Mouse (Mus musculus) CH12.LX (cell line): Measurements from ENCODE around the gene Adamtsl4. TPM values are rescaled to one million over a fixed set of nuclear protein-coding genes. Genes with fewer than 3 reads are reported as not detected.

Experiments
- DNase-seq: peaks from one replicate; pipeline ENCODE4 v3.0.0-alpha.2; 2013; ENCODE audit errors: extremely low read depth
- H3K27ac ChIP-seq: 2 replicates; pipeline ENCODE4 v1.5.1; 2012; ENCODE audit warnings: low read depth, mild to moderate bottlenecking, control low read depth, moderate library complexity; ENCODE audit not compliant: insufficient read depth
- H3K27me3 ChIP-seq: replicated peaks from 2 replicates; pipeline ENCODE3; 2012; ENCODE audit warnings: inconsistent platforms
- H3K36me3 ChIP-seq, 2 experiments: replicated peaks in 1 of 2; 2 replicates each; pipeline versions ENCODE3 to v1.6.1; 2012; ENCODE audit warnings: inconsistent platforms in 1 of 2, low read length in 1 of 2, mild to moderate bottlenecking in 1 of 2, mixed read lengths in 1 of 2, moderate library complexity in 1 of 2; ENCODE audit not compliant: control insufficient read depth in 1 of 2, insufficient read depth in 1 of 2
- H3K4me1 ChIP-seq, 2 experiments: 2 replicates each; pipeline ENCODE4 v1.6.1; 2012; ENCODE audit warnings: inconsistent platforms in 1 of 2, moderate library complexity in 1 of 2; ENCODE audit not compliant: insufficient read depth in 2 of 2, control insufficient read depth in 1 of 2
- H3K4me2 ChIP-seq: 2 replicates; pipeline ENCODE4 v1.6.1; 2012; ENCODE audit warnings: low read depth, mild to moderate bottlenecking, control low read depth; ENCODE audit not compliant: poor library complexity, insufficient read depth, severe bottlenecking
- H3K4me3 ChIP-seq, 3 experiments: fragments of 150-350 bp in 1 of 3; sonication (generic) in 1 of 3; replicated peaks in 1 of 3; 2 replicates each; pipeline versions ENCODE3 to v1.5.1; 2011 to 2012; ENCODE audit warnings: low read depth in 2 of 3, low read length in 2 of 3, mild to moderate bottlenecking in 2 of 3, moderate library complexity in 2 of 3, control low read depth in 1 of 3, improper control_type of control experiment in 1 of 3, inconsistent platforms in 1 of 3, mixed read lengths in 1 of 3; ENCODE audit not compliant: poor library complexity in 1 of 3
- H3K79me2 ChIP-seq: replicated peaks from 2 replicates; pipeline ENCODE4 v1.6.1; 2012; ENCODE audit warnings: mild to moderate bottlenecking, moderate library complexity; ENCODE audit not compliant: control insufficient read depth, poor library complexity, insufficient read depth, severe bottlenecking; ENCODE audit errors: extremely low read depth
- H3K9ac ChIP-seq: 2 replicates; pipeline ENCODE4 v1.6.1; 2012; ENCODE audit warnings: low read depth, mild to moderate bottlenecking, control low read depth, moderate library complexity; ENCODE audit not compliant: insufficient read depth
- H3K9me3 ChIP-seq: replicated peaks from 2 replicates; pipeline ENCODE3; 2012; ENCODE audit warnings: low read length, inconsistent platforms, mixed read lengths
- CHD2 ChIP-seq: IDR thresholded peaks from 2 replicates; pipeline ENCODE4 v1.6.1; 2011; ENCODE audit warnings: low read length, improper control_type of control experiment
- ETS1 ChIP-seq: conservative IDR thresholded peaks from 2 replicates; pipeline ENCODE4 v1.6.1; 2012; ENCODE audit warnings: low read depth, mild to moderate bottlenecking, inconsistent platforms, low read length, improper control_type of control experiment, moderate library complexity
- MAX ChIP-seq: IDR thresholded peaks from 2 replicates; pipeline ENCODE4 v1.6.1; 2011; ENCODE audit warnings: low read length, improper control_type of control experiment
- MAZ ChIP-seq: IDR thresholded peaks from 2 replicates; pipeline ENCODE4 v1.6.1; 2012; ENCODE audit warnings: low read depth, mild to moderate bottlenecking, inconsistent platforms, low read length, improper control_type of control experiment, moderate library complexity
- MXI1 ChIP-seq: IDR thresholded peaks from 2 replicates; pipeline ENCODE4 v1.6.1; 2011; ENCODE audit warnings: mild to moderate bottlenecking, low read depth, low read length, improper control_type of control experiment
- MYC ChIP-seq: IDR thresholded peaks from 2 replicates; pipeline ENCODE4 v1.6.1; 2011; ENCODE audit warnings: low read depth, mild to moderate bottlenecking, improper control_type of control experiment, low read length
- NELFE ChIP-seq: IDR thresholded peaks from 2 replicates; pipeline ENCODE4 v1.6.1; 2011; ENCODE audit warnings: low read depth, low read length, improper control_type of control experiment
- POLR2A ChIP-seq: IDR thresholded peaks from 2 replicates; pipeline ENCODE4 v1.6.1; 2011; ENCODE audit warnings: low read depth, mild to moderate bottlenecking, improper control_type of control experiment, low read length
- POLR2AphosphoS2 ChIP-seq: IDR thresholded peaks from 2 replicates; pipeline ENCODE4 v1.6.1; 2011; ENCODE audit warnings: low read depth, low read length, improper control_type of control experiment
- RAD21 ChIP-seq: IDR thresholded peaks from 2 replicates; pipeline ENCODE4 v1.6.1; 2011; ENCODE audit warnings: low read depth, mild to moderate bottlenecking, low read length, improper control_type of control experiment, moderate library complexity
- RCOR1 ChIP-seq: conservative IDR thresholded peaks from 2 replicates; pipeline ENCODE4 v1.6.1; 2012; ENCODE audit warnings: low read depth, mild to moderate bottlenecking, inconsistent platforms, low read length, improper control_type of control experiment
- SIN3A ChIP-seq: IDR thresholded peaks from 2 replicates; pipeline ENCODE4 v1.6.1; 2012; ENCODE audit warnings: low read length, improper control_type of control experiment, inconsistent platforms
- TBP ChIP-seq: conservative IDR thresholded peaks from 2 replicates; pipeline ENCODE4 v1.6.1; 2011; ENCODE audit warnings: low read depth, low read length, improper control_type of control experiment
- TCF12 ChIP-seq: IDR thresholded peaks from 2 replicates; pipeline ENCODE4 v1.6.1; 2014; ENCODE audit warnings: low read depth, mild to moderate bottlenecking, inconsistent platforms, low read length, improper control_type of control experiment
- UBTF ChIP-seq: IDR thresholded peaks from 2 replicates; pipeline ENCODE4 v1.6.1; 2012; ENCODE audit warnings: low read depth, mild to moderate bottlenecking, inconsistent platforms, low read length, improper control_type of control experiment, moderate library complexity
- ZC3H11A ChIP-seq: IDR thresholded peaks from 2 replicates; pipeline ENCODE4 v1.6.1; 2012; ENCODE audit warnings: low read depth, mild to moderate bottlenecking, inconsistent platforms, low read length, improper control_type of control experiment
- ZKSCAN1 ChIP-seq: IDR thresholded peaks from 2 replicates; pipeline ENCODE4 v1.6.1; 2012; ENCODE audit warnings: low read depth, inconsistent platforms, low read length, improper control_type of control experiment, borderline replicate concordance
- ZMIZ1 ChIP-seq: IDR thresholded peaks from 2 replicates; pipeline ENCODE4 v1.6.1; 2012; ENCODE audit warnings: low read depth, mild to moderate bottlenecking, inconsistent platforms, low read length, improper control_type of control experiment
- ZNF384 ChIP-seq: IDR thresholded peaks from 2 replicates; pipeline ENCODE4 v1.6.1; 2012; ENCODE audit warnings: low read depth, low read length, improper control_type of control experiment, inconsistent platforms
- dilution Hi-C: fragments of 300-500 bp; cut with MboI; formaldehyde crosslinking; loops from 2 replicates; pipeline ENCODE4 v1.14.3; 2020; ENCODE audit warnings: low sequenced_read_pairs; ENCODE audit not compliant: extremely low pct_unique_long_range_greater_than_20kb, extremely low pct_ligation_motif_present
- in situ Hi-C: fragments of 300-500 bp; cut with MboI; formaldehyde crosslinking; loops from 3 replicates; pipeline ENCODE4 v1.14.3; 2019; ENCODE audit warnings: low sequenced_read_pairs, low pct_ligation_motif_present, low pct_unique_long_range_greater_than_20kb, mixed read lengths
- polyA plus RNA-seq: library from polyadenylated mRNA; unstranded; fragments of >175 nt; gene quantifications from 2 replicates; pipeline ENCODE4 v1.2.1, GENCODE M21; 2012; ENCODE audit warnings: low read depth; ENCODE audit not compliant: insufficient read length
- total RNA-seq, 2 experiments: library from RNA; depleted of rRNA; stranded (reverse); fragments of 300-350 nt in 1 of 2; fragments of >200 nt in 1 of 2; gene quantifications; 2 replicates each; pipeline ENCODE4 v1.2.3; 2012 to 2014

Adamtsl4 gene
- total and polyA plus RNA-seq, 3 experiments = 0.10 to 0.85 TPM; not detected in 1

GRCm38 (mm10) chr3:95663969-95664608 lies 23.6 kb downstream of the Adamtsl4 start (continued):
- TF ChIP-seq ZC3H11A (no peak), NELFE (no peak), ETS1 (peak; percentile 19; the same call in 1 of the 2 replicates), CHD2 (peak; percentile 67), RAD21 (no peak), TBP (no peak), SIN3A (peak; percentile 21; the same call in 1 of the 2 replicates), TCF12 (no peak), RCOR1 (peak; percentile 53; the same call in 1 of the 2 replicates), POLR2AphosphoS2 (peak; percentile 90), MXI1 (no peak), ZNF384 (no peak), MYC (no peak), MAZ (no peak; the same call in 1 of the 2 replicates)

GRCm38 (mm10) chr3:95663486-95663885 lies 24.2 kb downstream of the Adamtsl4 start:
- H3K9me3 ChIP-seq = no peaks in the 10 kb centered on the region
- H3K9ac ChIP-seq = peak overlapping the region; percentile 65; the same call in 1 of the 2 replicates
- dilution Hi-C loops = no loop called here
- H3K4me1 ChIP-seq = peaks cover 19 to 61% of the 10 kb centered on the region in 2 experiments
- no peak for TF ChIP-seq TCF12
- TF ChIP-seq NELFE = no peak
- TF ChIP-seq ZMIZ1 = no peak
- 0 out of 2 replicates have a peak, but pooled peaks have one; percentile 8 for TF ChIP-seq MYC
- no peak for TF ChIP-seq UBTF
- peak; percentile 49 for TF ChIP-seq POLR2A
- TF ChIP-seq MAX = no peak
- TF ChIP-seq POLR2AphosphoS2 = 0 out of 2 replicates have a peak, but pooled peaks have one; percentile 10
- no peak for TF ChIP-seq ZKSCAN1
- TF ChIP-seq, all 38 proteins: peak for 3
- H3K79me2 ChIP-seq = peaks cover 88% of the 10 kb centered on the region
- H3K4me2 ChIP-seq = peak overlapping the region; percentile 95
- peaks cover 34 to 64% of the 10 kb centered on the region in 2 experiments for H3K36me3 ChIP-seq
- in situ Hi-C loops = no loop called here
- peak overlapping the region in 2 of 3 experiments; percentile 91 for H3K4me3 ChIP-seq
- no peaks in the 10 kb centered on the region for H3K27me3 ChIP-seq
- peak overlapping the region; percentile 91 for H3K27ac ChIP-seq
- no peak for DNase-seq
